Mouse (Mus musculus) midbrain, embryonic 14.5 days (tissue): ENCODE measurements around the gene Sh3kbp1. TPM values are rescaled to one million over a fixed set of nuclear protein-coding genes. Genes with fewer than 3 reads are reported as not detected.

Source experiments
- ATAC-seq: fragments of 200-750 bp; cut with Nextera tagmentation; 2 replicates; pipeline ENCODE4 v1.8.0; 2017; ENCODE audit warnings: moderate number of reproducible peaks, moderate library complexity; ENCODE audit not compliant: low FRiP score, low TSS enrichment
- DNase-seq: peaks from one replicate; pipeline ENCODE4 v3.0.0-alpha.2; 2015
- H3K27ac ChIP-seq: fragments of 300-500 bp; sonication (generic); replicated peaks from 2 replicates; pipeline ENCODE4 v1.5.1; 2014; ENCODE audit warnings: mild to moderate bottlenecking, low read depth, low read length, moderate library complexity
- H3K27me3 ChIP-seq: fragments of 300-500 bp; sonication (generic); 2 replicates; pipeline ENCODE4 v1.6.1; 2014; ENCODE audit warnings: low read length, control low read depth, mixed read lengths; ENCODE audit not compliant: control insufficient read depth, insufficient read depth
- H3K36me3 ChIP-seq: fragments of 300-500 bp; sonication (generic); 2 replicates; pipeline ENCODE4 v1.6.1; 2014; ENCODE audit warnings: low read length, control low read depth; ENCODE audit not compliant: control insufficient read depth, insufficient read depth
- H3K4me1 ChIP-seq: fragments of 300-500 bp; sonication (generic); 2 replicates; pipeline ENCODE4 v1.6.1; 2014; ENCODE audit warnings: mild to moderate bottlenecking, antibody characterized with exemption, low read length, control low read depth; ENCODE audit not compliant: control insufficient read depth, insufficient read depth
- H3K4me2 ChIP-seq: fragments of 300-500 bp; sonication (generic); 2 replicates; pipeline ENCODE4 v1.6.1; 2014; ENCODE audit warnings: mild to moderate bottlenecking, low read length, moderate library complexity
- H3K4me3 ChIP-seq: fragments of 300-500 bp; sonication (generic); replicated peaks from 2 replicates; pipeline ENCODE4 v1.5.1; 2014; ENCODE audit warnings: low read depth, low read length
- H3K9ac ChIP-seq: fragments of 300-500 bp; sonication (generic); replicated peaks from 2 replicates; pipeline ENCODE4 v1.6.1; 2014; ENCODE audit warnings: mild to moderate bottlenecking, low read length, moderate library complexity
- H3K9me3 ChIP-seq: fragments of 300-500 bp; sonication (generic); 2 replicates; pipeline ENCODE4 v1.6.1; 2016; ENCODE audit warnings: low read length, control low read depth, mixed read lengths; ENCODE audit not compliant: control insufficient read depth
- WGBS: fragments of 180-500 bp; shearing (Covaris S2); extraction: QIAGEN DNeasy Blood & Tissue Kit; methylation state at CpG from one replicate; pipeline ENCODE4 v1.1.7; 2014; 5-methylcytosine and 5-hydroxymethylcytosine counted together
- polyA plus RNA-seq: library from polyadenylated mRNA; unstranded; fragments of >200 nt; fragmentation: Nextera tagmentation; extraction: Ambion mirVana; gene quantifications from 2 replicates; pipeline ENCODE4 v1.2.1, GENCODE M21; 2014

Gene Sh3kbp1
- polyA plus RNA-seq, 1 experiment from 2014 or later, result 45.1 TPM

- H3K4me3 ChIP-seq, result no peak overlapping the region
- no peak overlapping the region for H3K4me2 ChIP-seq
- no peaks in the 10 kb centered on the region for H3K27me3 ChIP-seq
- ATAC-seq (no peak), DNase-seq (no peak)
- H3K9ac ChIP-seq, result no peak overlapping the region
- no peaks in the 10 kb centered on the region for H3K36me3 ChIP-seq
- no peaks in the 10 kb centered on the region; the same call in 1 of the 2 replicates for H3K4me1 ChIP-seq
- H3K9me3 ChIP-seq, result no peaks in the 10 kb centered on the region
- no peak overlapping the region for H3K27ac ChIP-seq
- 87% methylated on average over 13 of the region's 13 CpGs for WGBS
Measured at GRCm38 (mm10) chrX:159711070-159712029, 84.3 kb downstream of the Sh3kbp1 start.

GRCm38 (mm10) chrX:159713191-159713590 lies 86.1 kb downstream of the Sh3kbp1 start:
- no peak overlapping the region for H3K4me3 ChIP-seq
- no peak overlapping the region for H3K27ac ChIP-seq
- no peaks in the 10 kb centered on the region; the same call in 1 of the 2 replicates for H3K4me1 ChIP-seq
- H3K4me2 ChIP-seq, result no peak overlapping the region
- no peak for ATAC-seq
- H3K36me3 ChIP-seq, result no peaks in the 10 kb centered on the region
- no peak for DNase-seq
- 82% methylated on average over 2 of the region's 2 CpGs for WGBS
- H3K27me3 ChIP-seq, result no peaks in the 10 kb centered on the region
- no peaks in the 10 kb centered on the region for H3K9me3 ChIP-seq
- no peak overlapping the region for H3K9ac ChIP-seq

GRCm38 (mm10) chrX:159721390-159721789 lies 94.3 kb downstream of the Sh3kbp1 start:
- H3K4me3 ChIP-seq, result no peak overlapping the region
- no peaks in the 10 kb centered on the region for H3K4me1 ChIP-seq
- no peak for ATAC-seq
- no peak overlapping the region for H3K27ac ChIP-seq
- no peak overlapping the region for H3K9ac ChIP-seq
- no peaks in the 10 kb centered on the region for H3K27me3 ChIP-seq
- H3K36me3 ChIP-seq, result no peaks in the 10 kb centered on the region
- no peaks in the 10 kb centered on the region for H3K9me3 ChIP-seq
- no peak for DNase-seq
- no peak overlapping the region for H3K4me2 ChIP-seq
- 87% methylated on average over 1 of the region's 1 CpGs for WGBS

GRCm38 (mm10) chrX:159731421-159731820 lies 104.3 kb downstream of the Sh3kbp1 start:
- no peak overlapping the region for H3K4me2 ChIP-seq
- H3K4me3 ChIP-seq, result no peak overlapping the region
- H3K9ac ChIP-seq, result no peak overlapping the region
- WGBS, result 83% methylated on average over 3 of the region's 3 CpGs
- no peak overlapping the region for H3K27ac ChIP-seq
- no peaks in the 10 kb centered on the region for H3K36me3 ChIP-seq
- H3K27me3 ChIP-seq, result no peaks in the 10 kb centered on the region
- no peaks in the 10 kb centered on the region for H3K4me1 ChIP-seq
- H3K9me3 ChIP-seq, result no peaks in the 10 kb centered on the region
- ATAC-seq (no peak), DNase-seq (no peak)

- Histone ChIP-seq H3K9ac (no peak overlapping the region), H3K9me3 (no peaks in the 10 kb centered on the region), H3K4me1 (no peaks in the 10 kb centered on the region), H3K27me3 (no peaks in the 10 kb centered on the region), H3K27ac (no peak overlapping the region), H3K4me2 (no peak overlapping the region), H3K4me3 (no peak overlapping the region), H3K36me3 (no peaks in the 10 kb centered on the region)
- DNase-seq (no peak), ATAC-seq (no peak)
- 72% methylated on average over 3 of the region's 3 CpGs for WGBS
Measured at GRCm38 (mm10) chrX:159732845-159733244, 105.8 kb downstream of the Sh3kbp1 start.

- H3K9me3 ChIP-seq, result no peaks in the 10 kb centered on the region
Measured at GRCm38 (mm10) chrX:159733948-159734347, 106.9 kb downstream of the Sh3kbp1 start.

GRCm38 (mm10) chrX:159735513-159736099 lies 108.5 kb downstream of the Sh3kbp1 start:
- no peak overlapping the region for H3K27ac ChIP-seq
- no peak overlapping the region for H3K4me3 ChIP-seq
- no peak for ATAC-seq
- H3K9me3 ChIP-seq, result no peaks in the 10 kb centered on the region
- no peak overlapping the region for H3K9ac ChIP-seq
- no peak for DNase-seq
- H3K4me1 ChIP-seq, result no peaks in the 10 kb centered on the region
- no peaks in the 10 kb centered on the region for H3K27me3 ChIP-seq
- WGBS, result 57% methylated on average over 6 of the region's 6 CpGs
- no peaks in the 10 kb centered on the region for H3K36me3 ChIP-seq
- H3K4me2 ChIP-seq, result no peak overlapping the region

More at GRCm38 (mm10) chrX:159733948-159734347, 106.9 kb downstream of the Sh3kbp1 start:
- H3K4me3 ChIP-seq, result no peak overlapping the region
- no peaks in the 10 kb centered on the region for H3K4me1 ChIP-seq
- no peak overlapping the region for H3K9ac ChIP-seq
- H3K27ac ChIP-seq, result no peak overlapping the region
- 85% methylated on average over 2 of the region's 2 CpGs for WGBS
- DNase-seq, result no peak
- H3K36me3 ChIP-seq, result no peaks in the 10 kb centered on the region
- H3K27me3 ChIP-seq, result no peaks in the 10 kb centered on the region
- ATAC-seq, result no peak
- H3K4me2 ChIP-seq, result no peak overlapping the region

- H3K4me2 ChIP-seq, result no peak overlapping the region
- WGBS, result 95% methylated on average over 1 of the region's 1 CpGs
- H3K9ac ChIP-seq, result no peak overlapping the region
- H3K27ac ChIP-seq, result no peak overlapping the region
- no peaks in the 10 kb centered on the region for H3K27me3 ChIP-seq
- no peak overlapping the region for H3K4me3 ChIP-seq
- DNase-seq (no peak), ATAC-seq (no peak)
- no peaks in the 10 kb centered on the region for H3K4me1 ChIP-seq
- no peaks in the 10 kb centered on the region for H3K36me3 ChIP-seq
- H3K9me3 ChIP-seq, result no peaks in the 10 kb centered on the region
Measured at GRCm38 (mm10) chrX:159737344-159737743, 110.3 kb downstream of the Sh3kbp1 start.
